Mouse (Mus musculus) C2C12 (cell line): ENCODE measurements around the gene Lefty1.

Source experiments
- CEBPB ChIP-seq: IDR thresholded peaks from one replicate; pipeline ENCODE4 v1.6.1; 2011; ENCODE audit warnings: low read depth, mild to moderate bottlenecking, control low read depth, moderate library complexity
- CTCF ChIP-seq: IDR thresholded peaks from one replicate; pipeline ENCODE4 v1.5.1; 2011; ENCODE audit not compliant: control insufficient read depth, insufficient read depth, insufficient read length
- MAX ChIP-seq: IDR thresholded peaks from one replicate; pipeline ENCODE4 v1.6.1; 2011; ENCODE audit warnings: mild to moderate bottlenecking, control low read depth
- MYOD1 ChIP-seq: IDR thresholded peaks from one replicate; pipeline ENCODE4 v1.6.1; 2011; ENCODE audit warnings: low read depth; ENCODE audit not compliant: control insufficient read depth, insufficient read length
- MYOG ChIP-seq: IDR thresholded peaks from one replicate; pipeline ENCODE4 v1.6.1; 2011; ENCODE audit not compliant: control insufficient read depth, insufficient read length; ENCODE audit errors: extremely low read depth
- USF1 ChIP-seq: IDR thresholded peaks from one replicate; pipeline ENCODE4 v1.6.1; 2011; ENCODE audit warnings: low read depth, mild to moderate bottlenecking, control low read depth, moderate library complexity

GRCm38 (mm10) chr1:180979484-180980251 is 44.8 kb downstream of the Lefty1 start:
- no peak for TF ChIP-seq USF1
- TF ChIP-seq CEBPB: no peak
- no peak for TF ChIP-seq CTCF
- TF ChIP-seq MYOD1: no peak
- no peak for TF ChIP-seq MYOG
- no peak for TF ChIP-seq MAX
